Mouse (Mus musculus) small intestine, adult 2 months (tissue): Measurements from ENCODE around the gene Crtc3.

Experiments used
- CTCF ChIP-seq: fragments of 200-500 bp; IDR thresholded peaks from 2 replicates; pipeline ENCODE4 v1.5.1; 2012; ENCODE audit warnings: low read depth, mild to moderate bottlenecking, control low read depth, inconsistent platforms, low read length, moderate library complexity, mixed read lengths; ENCODE audit not compliant: insufficient replicate concordance, insufficient read length; ENCODE audit errors: extremely low read depth
- POLR2A ChIP-seq: fragments of 200-500 bp; IDR thresholded peaks from 2 replicates; pipeline ENCODE4 v1.6.1; 2012; ENCODE audit warnings: low read depth, mild to moderate bottlenecking, control low read depth, inconsistent platforms, low read length, moderate library complexity

DNA sequence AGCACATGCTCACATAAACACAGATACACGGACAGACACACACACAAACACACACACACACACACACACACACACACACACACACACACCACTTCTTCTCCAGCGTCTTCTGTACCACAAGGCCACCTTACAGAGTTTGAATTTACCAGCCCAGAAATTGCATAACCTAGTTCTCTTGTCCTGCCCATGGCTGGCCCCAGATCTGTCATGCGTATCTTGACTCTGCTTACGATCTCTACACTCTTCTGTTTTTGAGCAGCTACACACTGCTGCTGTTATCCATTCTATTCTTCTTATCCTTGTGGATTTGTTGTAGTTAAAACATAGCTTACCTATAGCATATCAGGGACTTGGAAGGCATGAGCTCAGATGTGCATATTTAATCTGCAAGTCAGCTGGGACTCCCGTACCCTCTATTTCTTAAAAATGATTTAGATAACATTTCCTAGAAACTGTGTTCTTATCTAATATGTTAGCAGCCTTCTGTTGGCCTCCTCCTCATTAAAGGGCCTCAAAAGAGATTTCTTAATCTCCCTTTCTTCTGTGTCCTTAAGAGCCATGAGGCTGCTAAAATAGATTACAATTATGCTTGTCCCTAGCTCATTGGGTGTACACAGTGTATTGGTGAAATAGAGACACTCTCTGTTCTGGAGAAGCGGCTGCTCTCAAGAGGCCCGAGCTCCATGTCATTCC is 146.4 kb downstream of the Crtc3 start:
- TF ChIP-seq CTCF (no peak), POLR2A (no peak)
